Mouse (Mus musculus) gastrocnemius, adult 18-20 months (tissue): ENCODE data around the gene AI467606. TPM values are rescaled to one million over a fixed set of nuclear protein-coding genes. Genes with fewer than 3 reads are reported as not detected.
"Not testable (repeated sequence)": the region's sequence is repeated elsewhere in the genome, so short reads cannot be mapped to it uniquely, and the experiment has no call there.

Experiments used
- DNase-seq: peaks from one replicate; pipeline ENCODE4 v3.0.0; 2021; ENCODE audit warnings: low spot score
- long read RNA-seq, 2 experiments: library from polyadenylated mRNA; stranded (forward); transcript quantifications; one replicate each; pipeline ENCODE4 v2.0.0; 2021
- total RNA-seq, 2 experiments: library from RNA; stranded (reverse); gene quantifications; 2 replicates each; pipeline ENCODE4 v1.2.3; 2021

AI467606 gene
- under 1 TPM; 0.50 to 0.93 TPM for total RNA-seq
- long read RNA-seq, experiment 1: 0 reads
- long read RNA-seq, experiment 2: 0 reads

DNA sequence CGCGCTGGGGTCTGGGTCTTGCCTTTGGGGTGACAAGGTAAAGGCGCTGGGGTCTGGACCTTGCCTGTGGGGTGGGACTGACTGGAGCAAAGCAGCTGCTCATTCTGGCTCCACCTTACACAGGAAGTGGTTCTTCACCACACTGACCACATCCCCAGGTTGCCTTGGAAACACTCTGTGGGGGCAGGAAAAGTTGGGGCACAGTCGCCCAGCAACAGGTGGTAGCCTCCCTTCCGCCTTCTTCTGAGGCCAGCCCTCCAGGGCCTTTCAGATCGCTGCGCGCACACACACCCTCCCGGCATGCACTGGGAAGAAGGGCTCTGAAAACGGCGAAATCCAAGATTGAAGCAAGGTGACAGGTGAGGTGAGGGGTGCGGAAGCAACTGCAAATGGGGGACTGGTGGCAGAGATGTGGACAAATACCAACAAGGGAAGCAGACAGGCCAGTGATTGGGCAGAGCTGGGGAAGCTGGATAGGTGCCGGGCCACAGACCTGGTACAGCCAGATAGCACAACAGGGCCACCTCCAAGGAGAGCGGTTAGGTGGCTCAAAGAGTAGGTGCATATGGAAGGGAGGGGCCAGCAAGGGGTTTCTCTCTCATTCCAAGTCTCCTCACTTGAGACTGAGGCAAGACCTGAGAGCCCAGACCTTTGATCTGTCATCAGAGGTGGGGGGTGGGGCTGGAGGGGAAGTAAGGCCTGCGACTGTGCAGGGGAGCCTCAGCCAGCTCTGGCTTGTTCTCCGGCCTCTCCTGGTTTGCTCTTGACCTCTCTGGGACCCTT, at the start of gene AI467606:
Gene AI467606, plus strand, starts transcription at position 246 of the 783 bp plus-strand sequence.
- DNase-seq: peak; percentile 34

DNA sequence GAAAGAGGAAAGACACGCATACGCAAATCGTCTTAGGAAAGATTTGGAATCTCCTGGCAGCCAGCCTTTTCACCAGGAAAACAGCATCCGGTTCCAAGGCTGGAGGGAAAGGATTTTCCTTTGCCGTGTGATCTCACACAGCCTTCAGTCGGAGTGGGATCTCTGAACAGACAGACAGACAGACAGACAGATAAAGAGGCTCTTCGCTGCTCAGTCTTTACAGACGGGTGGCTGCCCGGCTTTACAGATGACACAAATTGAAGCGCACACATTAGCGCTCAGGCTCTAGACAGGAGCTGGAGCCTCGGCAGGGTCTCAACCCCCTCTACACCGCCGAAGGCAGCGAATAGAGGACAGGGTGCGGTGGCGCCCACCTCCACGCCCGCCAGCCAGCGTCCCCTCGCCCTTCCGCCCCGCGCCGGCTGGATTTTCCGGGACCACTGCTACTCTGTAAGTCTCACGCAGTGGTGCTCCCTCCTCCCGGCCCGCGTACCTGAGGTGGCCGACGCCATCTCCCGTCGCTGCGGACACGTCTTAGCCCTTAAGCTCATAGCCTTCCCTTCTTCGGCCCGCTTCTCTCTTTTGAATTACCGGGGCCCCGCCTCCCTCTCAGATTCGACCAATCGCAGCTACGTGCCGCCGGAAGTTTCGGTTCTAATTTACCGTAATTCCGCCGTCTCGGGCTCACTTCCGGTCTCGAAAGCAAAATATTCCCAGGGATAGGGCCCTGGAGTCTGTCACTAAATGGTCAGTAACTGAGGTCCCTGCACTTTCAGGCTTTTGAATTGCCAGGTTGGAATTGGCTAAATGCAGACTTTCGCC, 49.1 kb upstream of the AI467606 start, which contains the start of gene Kif22:
Gene Kif22, minus strand, starts transcription at position 621 of the 822 bp plus-strand sequence.
- DNase-seq: peak; percentile 93

DNA sequence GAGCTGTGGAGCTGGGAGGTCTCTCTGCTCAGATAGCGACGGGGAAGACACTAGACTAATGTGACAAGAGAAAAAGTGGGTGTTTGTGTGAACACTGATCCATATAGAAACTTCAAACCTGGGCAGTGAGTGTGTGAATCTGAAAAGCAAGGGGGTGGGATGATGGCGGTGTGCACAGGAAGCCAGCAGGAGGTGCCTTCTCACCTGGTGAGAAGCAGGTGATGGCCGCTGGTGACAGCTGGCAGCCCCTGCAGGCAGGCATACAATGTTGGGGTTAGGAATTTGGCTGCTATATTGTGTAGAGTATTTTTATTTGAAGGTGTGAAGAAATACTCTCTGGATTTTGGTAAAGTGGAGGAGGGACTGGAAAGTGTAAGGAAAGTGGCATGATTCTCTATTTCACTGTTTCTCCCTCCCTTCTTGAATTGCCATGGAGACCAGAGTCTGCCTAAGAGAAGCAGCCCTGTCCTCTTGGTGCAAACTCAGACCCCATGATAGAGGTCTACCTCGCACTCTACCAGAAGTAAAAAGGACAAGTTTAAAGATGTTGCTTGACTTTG, 36.1 kb upstream of the AI467606 start:
- no peak for DNase-seq

DNA sequence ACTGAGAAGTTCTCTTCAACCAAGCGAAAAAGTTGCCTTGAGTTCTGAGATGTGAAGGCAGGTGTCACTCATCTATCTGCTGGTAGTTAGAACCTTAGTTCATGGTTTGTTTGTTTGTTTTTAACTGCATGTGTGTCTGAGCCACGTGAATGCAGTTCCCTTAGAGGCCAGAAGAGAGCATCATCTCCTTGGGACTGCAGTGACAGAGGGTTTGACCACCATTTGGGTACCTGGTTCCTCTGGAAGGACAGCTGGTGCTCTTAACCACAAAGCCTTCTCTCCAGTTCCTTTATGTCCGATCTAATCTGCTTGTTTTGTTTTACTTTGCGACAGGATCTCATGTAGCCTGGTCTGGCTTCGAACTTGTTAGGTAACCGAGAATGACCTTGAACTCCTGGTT, 25.6 kb upstream of the AI467606 start:
- no peak for DNase-seq

DNA sequence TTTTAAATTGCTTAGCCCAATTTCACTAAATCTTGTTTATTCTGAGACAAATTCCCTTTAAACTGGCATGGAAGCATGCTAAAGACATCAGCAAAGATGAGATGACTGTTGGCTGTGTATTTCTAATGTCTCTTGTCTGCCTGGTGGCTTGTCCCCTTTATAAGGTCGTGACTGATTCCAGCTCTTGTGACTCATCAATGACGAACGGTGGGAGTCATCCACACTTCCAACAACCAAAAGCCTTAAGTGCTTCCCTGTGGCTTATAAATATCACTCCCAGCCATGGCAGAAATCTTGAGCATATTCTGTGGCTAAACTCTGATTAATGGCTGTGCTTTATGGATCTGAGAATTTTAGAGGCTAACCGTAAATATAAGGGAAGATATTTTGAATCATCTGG, 24.8 kb upstream of the AI467606 start:
- no peak for DNase-seq

DNA sequence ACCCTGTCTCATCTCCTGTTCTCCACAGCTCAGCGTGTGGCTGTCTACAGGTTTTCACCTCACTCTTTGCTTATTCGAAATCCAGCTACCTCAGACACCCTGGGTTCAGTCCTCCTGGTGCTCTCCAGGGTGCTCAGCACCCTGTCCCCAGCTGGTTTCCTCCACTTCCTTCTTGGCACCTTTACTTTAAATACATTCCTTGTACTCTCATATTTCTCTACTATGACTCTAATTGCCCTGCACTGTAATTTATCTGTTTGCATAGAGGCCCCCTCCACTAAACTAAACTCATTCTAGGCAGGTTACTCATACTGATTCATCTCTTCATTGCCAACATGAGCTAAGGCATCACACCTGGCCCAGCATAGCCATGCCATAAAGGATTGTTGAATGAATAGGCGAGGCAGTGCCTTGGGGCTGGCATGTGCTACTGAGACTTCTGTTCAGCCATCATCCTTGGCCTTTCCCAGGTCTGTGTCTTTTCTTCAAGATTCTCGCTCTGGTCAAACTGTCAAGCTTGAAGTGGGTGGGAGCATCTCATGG, 20.2 kb upstream of the AI467606 start:
- no peak for DNase-seq

DNA sequence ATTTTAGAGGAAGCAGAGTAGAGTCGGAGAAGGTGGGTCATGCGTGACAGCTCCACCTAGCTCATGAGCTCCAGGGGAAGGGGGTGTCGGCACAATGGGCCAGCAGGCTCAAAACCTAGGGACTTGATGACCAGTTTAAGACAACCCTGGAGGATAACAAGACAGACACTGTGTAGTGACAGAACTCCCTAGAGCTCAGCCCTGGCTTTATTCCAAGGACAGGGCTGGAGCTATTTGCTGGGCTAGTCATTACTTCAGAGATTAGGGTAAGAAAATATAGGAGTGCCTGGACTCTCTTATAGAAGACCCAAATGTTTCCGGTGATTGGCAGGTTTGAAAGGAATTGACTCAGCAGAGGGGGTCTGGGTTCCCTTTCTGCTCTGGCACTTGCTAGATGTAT, 17.9 kb upstream of the AI467606 start:
- no peak for DNase-seq

DNA sequence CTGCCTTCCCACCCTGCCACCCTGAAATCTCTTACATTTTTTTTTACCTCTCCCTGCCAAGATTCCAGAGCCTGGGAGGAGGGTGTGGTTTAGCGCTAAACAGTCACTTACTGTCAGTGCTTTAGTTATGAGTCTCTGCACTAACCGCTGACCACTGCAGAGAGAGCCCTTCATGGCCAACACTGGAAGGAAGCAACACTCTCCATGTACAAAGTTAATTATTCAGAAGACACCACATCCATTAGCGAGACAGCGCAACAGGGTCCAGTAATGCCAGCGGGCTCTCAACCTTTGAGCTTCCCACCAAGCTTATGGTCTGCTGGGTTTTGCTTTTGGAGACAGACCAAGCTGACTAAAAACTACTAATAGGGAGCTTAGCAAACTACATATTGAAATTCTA, 15.0 kb upstream of the AI467606 start:
- DNase-seq: no peak

DNA sequence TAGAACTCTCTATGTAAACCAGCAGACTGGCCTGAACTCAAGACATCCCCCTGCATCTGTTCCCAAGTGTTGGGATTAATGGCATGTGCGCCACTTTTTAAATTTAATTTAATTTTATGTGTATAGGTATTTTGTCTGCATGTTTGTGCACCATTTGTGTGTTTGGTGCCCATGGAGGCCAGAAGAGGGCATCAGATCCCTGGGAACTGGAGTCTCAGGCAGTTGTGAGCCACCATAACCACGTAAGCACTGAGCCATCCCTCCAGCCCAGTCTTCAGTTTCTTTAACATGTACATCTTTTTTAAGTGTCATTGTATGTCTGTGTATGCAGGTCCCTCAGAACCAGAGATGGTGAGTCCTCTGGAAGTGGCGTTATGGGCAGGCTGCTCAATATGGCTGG, 13.5 kb upstream of the AI467606 start:
- no peak for DNase-seq

DNA sequence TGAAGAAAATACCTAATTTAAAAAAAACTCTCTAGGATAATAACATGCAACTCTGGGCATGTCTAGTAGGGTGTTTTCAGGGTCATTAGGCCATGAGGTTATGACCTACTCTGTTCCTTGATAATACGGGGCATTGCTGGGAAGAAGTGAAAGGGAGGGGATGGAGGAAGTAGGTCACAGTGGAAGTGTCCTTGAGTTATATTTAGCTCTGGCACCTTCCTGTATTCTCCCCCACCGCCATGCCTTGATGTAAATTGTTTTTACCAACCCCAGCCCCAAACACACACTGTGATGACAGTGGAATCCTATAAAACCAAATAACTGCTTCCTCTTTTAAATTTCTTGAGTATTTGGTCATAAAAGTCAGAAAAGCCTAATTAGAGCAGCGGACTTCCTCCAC, 11.1 kb upstream of the AI467606 start:
- no peak for DNase-seq

DNA sequence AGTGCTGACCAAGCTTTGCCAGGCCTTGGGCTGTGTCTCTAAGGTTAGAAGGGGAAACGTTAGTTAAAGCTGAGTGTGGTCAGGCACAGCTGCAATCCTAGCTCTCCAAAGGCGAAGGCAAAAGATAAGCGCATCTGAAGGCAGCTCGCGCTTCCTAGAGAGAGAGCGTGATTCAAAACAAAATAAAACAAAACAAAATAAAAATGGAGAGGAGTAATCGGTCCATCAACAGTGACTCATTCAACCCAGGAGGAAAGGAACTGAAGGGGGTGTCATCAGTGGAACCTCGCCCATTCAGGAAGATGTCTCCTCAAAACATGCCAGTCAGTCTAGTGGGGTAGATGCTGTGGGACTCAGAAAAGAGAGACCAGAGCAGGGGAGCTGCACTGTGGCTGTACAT, 8.9 kb upstream of the AI467606 start:
- DNase-seq: no peak

DNA sequence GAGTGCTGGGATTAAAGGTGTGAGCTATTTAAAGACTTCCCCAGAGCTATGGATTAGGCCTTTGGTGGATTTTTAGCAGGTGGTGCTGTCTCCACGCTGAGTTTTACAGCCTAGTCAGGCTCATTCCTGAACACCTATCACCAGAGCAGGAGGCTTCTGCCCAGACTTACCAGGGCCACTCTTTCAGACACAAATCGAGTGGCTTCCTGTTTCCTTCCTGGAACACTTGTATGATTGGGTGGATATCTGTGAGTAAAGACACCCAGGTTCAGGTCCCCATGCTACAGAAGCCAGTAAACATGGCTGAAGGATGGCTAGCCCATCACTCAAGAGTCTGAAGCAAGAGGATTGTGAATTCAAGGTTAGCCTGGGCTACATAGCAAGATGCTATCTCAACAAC, 8.2 kb upstream of the AI467606 start:
- no peak for DNase-seq

DNA sequence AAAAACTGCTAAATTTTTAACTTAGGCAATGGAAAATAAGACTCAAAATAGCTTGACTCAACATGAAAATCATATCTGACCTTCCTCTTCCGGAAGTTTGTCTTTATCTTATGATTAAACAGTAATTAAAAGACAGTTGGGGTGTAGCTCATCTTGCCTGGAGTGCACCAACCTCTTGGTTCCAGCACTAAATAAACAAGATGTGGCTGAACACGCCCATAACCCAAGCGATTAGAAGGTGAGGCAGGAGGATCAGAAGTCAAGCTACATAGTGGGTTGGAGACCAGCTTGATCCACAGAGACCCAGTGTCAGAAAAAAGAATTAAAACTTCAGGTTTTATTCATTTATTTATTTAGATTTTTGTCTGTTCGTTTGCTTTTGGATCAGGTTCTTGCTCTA, 7.5 kb upstream of the AI467606 start:
- no peak for DNase-seq

DNA sequence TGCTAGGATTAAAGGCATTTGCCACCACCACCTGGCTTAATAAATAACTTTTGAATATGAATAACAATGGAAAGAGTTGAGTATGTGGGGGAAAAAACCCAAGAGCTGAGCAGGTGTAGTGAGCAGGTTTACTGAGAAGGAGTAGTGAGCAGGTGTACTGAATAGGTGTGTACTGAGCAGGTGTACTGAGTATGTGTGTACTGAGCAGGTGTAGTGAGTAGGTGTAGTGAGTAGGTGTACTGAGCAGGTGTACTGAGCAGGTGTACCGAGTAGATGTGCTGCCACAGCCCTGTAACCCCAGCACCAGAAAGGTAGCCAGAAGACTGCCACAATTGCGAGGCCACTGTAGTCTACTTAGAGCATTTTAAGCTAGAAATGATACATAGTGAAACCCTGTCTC, 6.4 kb upstream of the AI467606 start:
- DNase-seq: no peak

DNA sequence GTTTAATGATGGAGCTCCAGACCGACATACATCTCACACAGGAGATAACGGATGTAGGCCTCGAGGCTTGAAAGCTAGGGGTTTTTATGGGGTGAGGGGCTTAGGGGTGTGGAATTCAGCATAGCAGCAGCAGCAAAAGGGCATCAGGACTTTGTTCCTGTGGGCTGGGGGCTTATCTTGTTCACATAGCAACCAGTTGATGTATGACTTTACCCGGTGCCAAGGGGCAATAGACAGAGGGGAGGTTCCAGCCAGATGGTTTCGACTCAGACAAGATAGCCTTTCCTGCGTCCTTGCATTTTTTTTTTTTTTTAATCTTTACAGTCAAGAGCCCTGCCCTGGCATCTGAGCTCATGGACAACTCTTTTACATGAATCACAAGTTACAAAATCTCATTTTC, 5.4 kb upstream of the AI467606 start:
- DNase-seq: not testable (repeated sequence)

DNA sequence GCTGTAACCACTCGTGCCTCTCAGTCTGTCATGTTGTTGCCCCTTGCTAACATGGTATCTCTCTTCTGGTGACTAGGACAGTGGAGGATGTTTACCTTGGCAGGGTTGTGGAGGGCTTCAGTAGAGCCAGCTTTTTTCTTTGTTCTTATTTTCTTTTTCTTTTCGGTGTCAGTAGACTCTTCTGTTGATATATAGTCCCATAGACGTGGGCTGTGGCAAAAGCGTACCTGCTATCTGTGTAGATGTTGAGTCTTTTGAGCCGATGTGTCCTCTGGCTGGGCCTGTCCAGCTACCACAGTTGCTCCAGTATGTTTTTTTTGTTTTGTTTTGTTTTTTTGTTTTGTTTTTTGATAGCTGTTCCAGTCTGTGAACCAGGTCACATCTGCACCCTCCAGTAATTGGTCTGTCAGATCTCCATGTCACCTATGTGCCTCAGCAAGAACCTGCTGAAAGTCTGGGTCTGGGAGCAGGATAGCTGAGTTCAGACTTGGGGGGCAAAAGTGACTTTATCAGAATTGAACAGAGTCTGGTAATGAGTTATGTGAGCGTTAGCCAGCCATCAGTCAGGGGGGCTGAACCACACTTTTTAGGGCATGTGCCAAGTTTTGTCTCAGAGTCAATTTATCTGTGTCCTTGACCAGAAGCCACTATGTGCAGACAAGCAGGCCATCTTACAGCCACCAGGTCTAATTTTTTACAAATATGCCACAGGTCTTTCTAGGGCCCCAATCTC, 3.7 kb upstream of the AI467606 start, which contains the start of gene Zg16:
Gene Zg16, minus strand, starts transcription at position 51 of the 733 bp plus-strand sequence.
- DNase-seq: not testable (repeated sequence)

DNA sequence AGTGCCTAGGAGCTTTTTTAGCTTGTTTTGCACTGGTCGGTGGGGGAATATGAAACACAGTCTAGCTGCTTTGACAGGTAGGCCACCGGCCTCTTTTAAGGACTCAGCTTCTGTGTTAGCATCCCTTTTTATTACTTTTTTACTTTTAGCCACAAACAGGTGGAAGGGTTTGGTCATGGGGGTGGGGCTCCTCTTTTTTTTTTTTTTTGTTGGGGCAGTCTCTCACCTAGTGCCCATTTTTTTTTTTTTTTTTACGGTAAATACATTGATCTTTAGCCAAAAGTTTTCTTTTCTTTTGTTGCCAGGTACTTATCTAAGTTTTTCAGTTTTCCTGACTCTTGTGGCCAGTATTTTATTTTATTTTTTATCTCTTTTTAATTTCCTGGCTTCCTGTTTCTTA, 3.1 kb upstream of the AI467606 start:
- DNase-seq: no peak

DNA sequence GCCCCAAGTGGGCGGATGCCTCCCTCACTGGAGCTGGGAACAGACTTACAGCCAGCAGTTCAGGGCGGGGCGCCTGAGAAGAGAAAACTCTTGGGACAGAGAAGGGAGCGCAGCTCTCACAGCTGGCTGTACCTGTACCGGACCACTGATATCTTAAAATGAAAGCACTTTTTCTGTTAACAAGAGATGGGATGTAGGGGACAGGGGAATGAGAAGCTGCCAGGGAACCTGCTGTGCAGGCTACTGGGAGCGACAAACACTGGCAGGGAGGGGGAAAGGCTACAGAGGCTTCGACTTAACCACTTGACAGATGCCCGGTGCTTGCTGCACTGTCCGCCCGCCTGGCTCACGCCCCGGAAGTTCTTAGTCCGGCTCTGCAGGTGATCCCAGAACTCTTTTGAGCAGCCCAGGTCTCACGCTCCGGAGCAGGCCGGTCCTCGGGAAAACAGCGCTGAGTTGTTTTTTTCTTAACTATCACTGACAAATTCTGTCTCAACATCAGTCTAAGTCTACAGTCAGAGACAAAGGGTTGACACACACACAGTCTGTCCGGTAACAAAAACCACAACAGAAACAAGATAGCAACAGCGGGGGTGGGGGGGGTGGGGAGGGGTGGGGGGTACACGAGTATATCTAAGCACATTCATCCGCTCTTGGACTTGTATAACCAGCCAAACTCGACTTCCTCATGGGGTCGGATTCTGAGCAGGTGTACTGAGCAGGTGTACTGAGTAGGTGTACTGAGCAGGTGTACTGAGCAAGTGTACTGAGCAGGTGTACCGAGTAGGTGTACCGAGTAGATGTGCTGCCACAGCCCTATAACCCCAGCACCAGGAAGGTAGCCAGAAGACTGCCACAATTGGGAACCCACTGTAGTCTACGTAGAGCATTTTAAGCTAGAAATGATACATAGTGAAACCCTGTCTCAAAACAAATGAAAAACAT, 2.0 kb upstream of the AI467606 start:
- DNase-seq: no peak

DNA sequence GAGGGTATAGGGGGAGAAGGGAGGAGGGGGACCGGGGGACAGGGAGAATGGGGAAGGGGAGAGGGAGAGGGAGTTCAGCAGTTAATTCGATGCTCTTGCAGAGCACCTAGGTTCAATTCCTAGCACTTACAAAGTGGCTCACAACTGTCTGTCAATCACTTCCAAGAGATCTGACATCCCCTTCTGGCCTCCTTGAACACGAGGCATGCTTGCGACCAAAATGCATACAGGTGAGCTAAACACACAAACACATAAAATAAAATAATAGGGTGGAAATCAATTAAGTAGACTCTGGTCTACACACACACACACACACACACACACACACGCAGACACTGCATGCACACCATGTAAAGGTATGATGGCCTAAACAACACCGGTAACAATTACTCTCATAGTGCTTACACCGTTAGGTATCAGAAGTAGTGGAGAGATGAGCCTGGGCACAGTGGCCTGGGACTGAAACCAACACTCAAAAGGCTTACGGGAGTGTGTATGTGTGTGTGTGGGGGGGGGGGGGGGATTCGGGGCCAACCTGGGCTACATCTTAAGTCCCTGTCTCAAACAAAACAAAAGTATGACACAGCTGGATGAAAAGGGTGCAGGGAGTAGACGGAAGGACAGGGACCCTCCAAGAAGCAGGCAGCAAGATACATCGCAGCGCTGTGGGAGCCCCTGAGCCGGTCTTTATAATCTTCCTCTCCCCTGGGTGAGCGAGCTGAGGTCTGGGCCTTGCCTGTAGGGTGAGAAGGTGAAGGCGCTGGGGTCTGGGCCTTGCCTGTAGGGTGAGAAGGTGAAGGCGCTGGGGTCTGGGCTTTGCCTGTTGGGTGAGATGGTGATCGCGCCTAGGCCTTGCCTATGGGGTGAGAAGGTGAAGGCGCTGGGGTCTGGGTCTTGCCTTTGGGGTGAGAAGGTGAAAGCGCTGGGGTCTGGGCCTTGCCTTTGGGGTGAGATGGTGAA, 725 bp upstream of the AI467606 start:
- no peak for DNase-seq
